Mouse (Mus musculus) forebrain, embryonic 16.5 days (tissue): ENCODE results near the gene Pgbd5. TPM values are rescaled to one million over a fixed set of nuclear protein-coding genes. Genes with fewer than 3 reads are reported as not detected.
A peak's percentile ranks its signal among the peaks of the same experiment; 100 is the strongest.
"Not testable (repeated sequence)": the region's sequence is repeated elsewhere in the genome, so short reads cannot be mapped to it uniquely, and the experiment has no call there.

ENCODE experiments used
- ATAC-seq: fragments of 200-750 bp; cut with Nextera tagmentation; 2 replicates; pipeline ENCODE4 v1.8.0; 2017; ENCODE audit warnings: mild to moderate bottlenecking, moderate library complexity
- H3K27ac ChIP-seq: fragments of 300-500 bp; sonication (generic); 2 replicates; pipeline ENCODE4 v1.5.1; 2014; ENCODE audit warnings: low read length, control low read depth
- H3K27me3 ChIP-seq: fragments of 300-500 bp; sonication (generic); replicated peaks from 2 replicates; pipeline ENCODE4 v1.6.1; 2014; ENCODE audit warnings: low read length; ENCODE audit not compliant: control insufficient read depth, insufficient read depth
- H3K36me3 ChIP-seq: fragments of 300-500 bp; sonication (generic); 2 replicates; pipeline ENCODE4 v1.6.1; 2014; ENCODE audit not compliant: control insufficient read depth, insufficient read depth
- H3K4me1 ChIP-seq: fragments of 300-500 bp; sonication (generic); replicated peaks from 2 replicates; pipeline ENCODE4 v1.6.1; 2014; ENCODE audit warnings: low read length; ENCODE audit not compliant: control insufficient read depth, insufficient read depth
- H3K4me2 ChIP-seq: fragments of 300-500 bp; sonication (generic); 2 replicates; pipeline ENCODE4 v1.6.1; 2014; ENCODE audit warnings: mild to moderate bottlenecking, low read length, control low read depth
- H3K4me3 ChIP-seq: fragments of 300-500 bp; sonication (generic); replicated peaks from 2 replicates; pipeline ENCODE4 v1.5.1; 2014; ENCODE audit warnings: mild to moderate bottlenecking, low read length, control low read depth
- H3K9ac ChIP-seq: fragments of 300-500 bp; sonication (generic); replicated peaks from 2 replicates; pipeline ENCODE4 v1.6.1; 2014; ENCODE audit warnings: low read depth, low read length, control low read depth
- H3K9me3 ChIP-seq: fragments of 300-500 bp; sonication (generic); 2 replicates; pipeline ENCODE4 v1.6.1; 2016; ENCODE audit warnings: low read length; ENCODE audit not compliant: control insufficient read depth
- WGBS: fragments of 180-500 bp; shearing (Covaris S2); extraction: QIAGEN DNeasy Blood & Tissue Kit; methylation state at CpG from one replicate; pipeline ENCODE4 v1.1.7; 2014; 5-methylcytosine and 5-hydroxymethylcytosine counted together
- polyA plus RNA-seq: library from polyadenylated mRNA; unstranded; fragments of >200 nt; fragmentation: Nextera tagmentation; extraction: Ambion mirVana; gene quantifications from 2 replicates; pipeline ENCODE4 v1.2.1, GENCODE M21; 2015

Gene Pgbd5
- polyA plus RNA-seq, 1 experiment from 2014 or later: 10.7 TPM

- H3K27ac ChIP-seq: no peak overlapping the region
- 55% methylated on average over 4 of the region's 4 CpGs for WGBS
- H3K9ac ChIP-seq: no peak overlapping the region
- H3K36me3 ChIP-seq: no peaks in the 10 kb centered on the region
- H3K4me2 ChIP-seq: peak overlapping the region; percentile 92; the same call in 1 of the 2 replicates
- no peak for ATAC-seq
- H3K9me3 ChIP-seq: no peaks in the 10 kb centered on the region
- H3K4me1 ChIP-seq: peaks cover 31% of the 10 kb centered on the region
- 0 out of 2 replicates have a peak, but pooled peaks cover 2% of the 10 kb centered on the region for H3K27me3 ChIP-seq
- H3K4me3 ChIP-seq: no peak overlapping the region
Measured at GRCm38 (mm10) chr8:124435170-124435569, 4.3 kb downstream of the Pgbd5 start.

DNA sequence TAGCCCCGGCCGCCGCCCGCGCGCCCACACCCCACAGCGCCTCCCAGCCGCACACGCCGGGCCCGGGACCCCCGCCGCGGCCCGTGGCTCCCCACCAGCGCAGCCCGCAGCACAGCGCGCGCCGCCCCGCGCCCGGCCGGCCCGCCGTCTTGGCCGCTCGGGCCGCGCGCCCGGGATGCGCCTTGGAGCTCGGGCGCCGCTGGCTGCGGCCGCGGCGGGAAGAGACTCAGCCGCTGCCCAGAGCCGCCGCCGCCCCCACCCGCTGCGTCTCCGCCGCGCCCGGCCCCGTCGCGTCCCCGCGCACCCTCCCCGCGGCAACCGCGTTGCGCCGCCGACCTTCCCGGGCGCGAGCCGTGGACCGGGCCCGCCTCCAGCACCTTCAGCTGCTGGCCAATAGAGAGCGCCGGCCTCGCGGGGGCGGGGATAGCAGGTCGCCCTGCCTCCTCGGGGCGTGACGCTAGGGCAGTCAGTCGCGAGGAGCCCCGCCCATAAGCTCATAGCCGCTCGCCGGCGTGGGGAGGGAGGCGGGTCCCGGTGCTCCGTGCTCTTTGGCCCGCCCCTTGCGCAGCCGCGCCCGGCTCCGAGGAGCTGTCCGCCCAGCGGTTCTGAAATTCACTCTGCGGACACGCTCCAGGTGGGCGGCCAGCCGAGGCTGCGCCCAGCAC, 5.2 kb downstream of the Pgbd5 start:
- WGBS: under 1% methylated on average over 63 of the region's 101 CpGs
- peak; percentile 98 for ATAC-seq
- peak overlapping the region; percentile 79 for H3K9ac ChIP-seq

DNA sequence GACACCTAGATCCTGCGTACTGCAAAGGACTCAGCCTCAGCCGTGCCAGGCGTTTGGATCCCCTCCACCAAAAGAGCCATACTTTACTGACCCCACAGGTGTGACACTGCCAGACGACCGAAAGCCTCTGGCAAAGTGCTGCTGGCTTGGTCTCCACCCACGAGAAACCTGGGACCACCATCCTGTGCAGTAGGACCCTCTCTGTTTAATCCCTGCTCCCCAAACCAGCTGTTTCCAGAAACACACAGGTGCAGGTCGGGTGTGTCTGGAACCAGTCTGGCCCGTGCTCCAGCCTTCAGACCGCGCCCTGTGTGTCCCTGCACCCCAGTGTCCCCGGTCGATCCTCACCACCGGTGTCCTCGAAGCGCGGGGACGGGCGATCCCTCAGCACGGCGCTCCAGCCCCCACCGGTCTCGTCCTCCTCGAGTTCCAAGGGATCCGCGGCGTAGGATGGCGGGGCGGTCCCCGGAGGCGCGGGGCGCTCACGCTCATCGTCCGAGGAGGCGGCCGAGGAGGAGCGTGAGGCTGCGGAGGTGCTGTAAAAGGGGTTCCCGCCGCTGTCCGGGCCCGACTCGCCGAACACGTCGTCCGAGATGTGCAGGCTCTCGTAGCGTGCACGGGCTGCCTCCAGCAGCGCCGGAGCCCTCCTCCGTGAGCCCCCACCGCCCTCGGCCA, 5.9 kb downstream of the Pgbd5 start:
- no peak overlapping the region for H3K27ac ChIP-seq
- 0 out of 2 replicates have a peak, but pooled peaks cover 2% of the 10 kb centered on the region for H3K27me3 ChIP-seq
- WGBS: under 1% methylated on average over 49 of the region's 56 CpGs
- H3K4me3 ChIP-seq: peak overlapping the region; percentile 72
- H3K9me3 ChIP-seq: no peaks in the 10 kb centered on the region
- H3K9ac ChIP-seq: peak overlapping the region; percentile 79
- peak; percentile 39 for ATAC-seq
- H3K36me3 ChIP-seq: no peaks in the 10 kb centered on the region
- peaks cover 37% of the 10 kb centered on the region for H3K4me1 ChIP-seq
- peak overlapping the region; percentile 92 for H3K4me2 ChIP-seq

More for the DNA sequence above, 5.2 kb downstream of the Pgbd5 start:
- Histone ChIP-seq H3K36me3 (no peaks in the 10 kb centered on the region), H3K4me3 (peak overlapping the region; percentile 72), H3K9me3 (no peaks in the 10 kb centered on the region), H3K4me2 (peak overlapping the region; percentile 92), H3K27me3 (0 out of 2 replicates have a peak, but pooled peaks cover 2% of the 10 kb centered on the region), H3K4me1 (peaks cover 36% of the 10 kb centered on the region), H3K27ac (no peak overlapping the region)

- H3K4me3 ChIP-seq: no peak overlapping the region
- peaks cover 37% of the 10 kb centered on the region for H3K4me1 ChIP-seq
- H3K9ac ChIP-seq: no peak overlapping the region
Measured at GRCm38 (mm10) chr8:124430881-124431280, 8.6 kb downstream of the Pgbd5 start.

GRCm38 (mm10) chr8:124429417-124429816, 10.0 kb downstream of the Pgbd5 start:
- no peak overlapping the region for H3K9ac ChIP-seq
- no peaks in the 10 kb centered on the region for H3K9me3 ChIP-seq
- WGBS: 38% methylated on average over 6 of the region's 6 CpGs
- peaks cover 33% of the 10 kb centered on the region for H3K4me1 ChIP-seq
- no peak overlapping the region for H3K4me3 ChIP-seq
- H3K4me2 ChIP-seq: no peak overlapping the region
- no peaks in the 10 kb centered on the region for H3K36me3 ChIP-seq
- no peak overlapping the region for H3K27ac ChIP-seq
- 0 out of 2 replicates have a peak, but pooled peaks cover 2% of the 10 kb centered on the region for H3K27me3 ChIP-seq
- ATAC-seq: no peak

More at GRCm38 (mm10) chr8:124430881-124431280, 8.6 kb downstream of the Pgbd5 start:
- no peaks in the 10 kb centered on the region for H3K36me3 ChIP-seq
- H3K9me3 ChIP-seq: no peaks in the 10 kb centered on the region
- peak overlapping the region; percentile 26 for H3K4me2 ChIP-seq
- H3K27ac ChIP-seq: no peak overlapping the region
- H3K27me3 ChIP-seq: 0 out of 2 replicates have a peak, but pooled peaks cover 2% of the 10 kb centered on the region
- WGBS: 63% methylated on average over 6 of the region's 6 CpGs
- ATAC-seq: no peak

DNA sequence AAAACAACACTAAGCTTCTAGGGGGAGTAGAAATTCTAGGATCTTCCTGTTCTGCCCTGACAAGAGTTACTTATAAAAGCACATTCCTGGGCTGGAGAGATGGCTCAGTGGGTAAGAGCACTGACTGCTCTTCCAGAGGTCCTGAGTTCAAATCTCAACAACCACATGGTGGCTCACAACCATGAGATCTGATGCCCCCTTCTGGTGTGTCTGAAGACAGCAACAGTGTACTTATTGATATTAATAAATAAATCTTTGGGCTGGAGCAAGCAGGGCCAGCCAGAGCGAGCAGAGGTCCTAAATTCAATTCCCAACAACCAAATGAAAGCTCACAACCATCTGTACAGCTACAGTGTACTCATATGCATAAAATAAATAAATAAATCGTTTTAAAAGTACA, 10.7 kb downstream of the Pgbd5 start:
- H3K9me3 ChIP-seq, H3K9ac ChIP-seq, H3K27ac ChIP-seq, H3K27me3 ChIP-seq, H3K4me3 ChIP-seq, ATAC-seq, H3K36me3 ChIP-seq, H3K4me2 ChIP-seq: not testable (repeated sequence)
- WGBS: 64% methylated on average over 2 of the region's 2 CpGs
- H3K4me1 ChIP-seq: peaks cover 33% of the 10 kb centered on the region

GRCm38 (mm10) chr8:124421413-124421812, 18.0 kb downstream of the Pgbd5 start:
- Histone ChIP-seq H3K4me3 (no peak overlapping the region), H3K27ac (no peak overlapping the region), H3K4me1 (no peaks in the 10 kb centered on the region), H3K9ac (no peak overlapping the region), H3K27me3 (no peaks in the 10 kb centered on the region), H3K36me3 (no peaks in the 10 kb centered on the region), H3K4me2 (no peak overlapping the region), H3K9me3 (no peaks in the 10 kb centered on the region)
- no peak for ATAC-seq
- 77% methylated on average over 8 of the region's 8 CpGs for WGBS

DNA sequence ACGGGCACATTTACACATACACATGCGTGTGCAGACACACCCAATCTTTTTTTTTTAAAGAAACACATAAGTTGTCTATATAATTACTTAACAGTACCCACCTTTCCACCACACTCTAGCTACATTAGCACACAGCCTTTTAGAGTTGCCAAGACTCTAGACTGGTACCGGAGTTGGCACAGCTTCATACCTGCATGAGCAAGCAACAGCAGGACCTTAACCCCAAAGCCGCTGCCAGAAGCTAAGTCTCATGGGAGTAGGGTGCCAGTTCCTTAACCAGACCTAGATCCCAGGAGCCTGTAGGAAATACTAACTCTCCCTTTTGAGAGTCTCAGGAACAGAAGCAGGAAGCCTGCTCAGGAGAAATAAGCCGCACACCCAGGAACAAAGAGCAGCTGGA, 20.5 kb downstream of the Pgbd5 start:
- 89% methylated on average over 5 of the region's 5 CpGs for WGBS
- Histone ChIP-seq H3K4me2 (no peak overlapping the region), H3K27ac (no peak overlapping the region), H3K4me3 (no peak overlapping the region), H3K4me1 (no peaks in the 10 kb centered on the region), H3K27me3 (no peaks in the 10 kb centered on the region), H3K9me3 (no peaks in the 10 kb centered on the region), H3K9ac (no peak overlapping the region), H3K36me3 (no peaks in the 10 kb centered on the region)
- no peak for ATAC-seq

- no peak for ATAC-seq
- no peak overlapping the region for H3K4me3 ChIP-seq
- no peak overlapping the region for H3K27ac ChIP-seq
- no peaks in the 10 kb centered on the region for H3K4me1 ChIP-seq
- H3K36me3 ChIP-seq: no peaks in the 10 kb centered on the region
- H3K27me3 ChIP-seq: no peaks in the 10 kb centered on the region
- H3K9me3 ChIP-seq: no peaks in the 10 kb centered on the region
- no peak overlapping the region for H3K9ac ChIP-seq
- H3K4me2 ChIP-seq: no peak overlapping the region
- 77% methylated on average over 6 of the region's 6 CpGs for WGBS
Measured at GRCm38 (mm10) chr8:124418185-124418584, 21.3 kb downstream of the Pgbd5 start.
